Mouse (Mus musculus): ENCODE measurements around the gene Btbd16. TPM values are rescaled to one million over a fixed set of nuclear protein-coding genes. Genes with fewer than 3 reads are reported as not detected.

Btbd16 gene
- not detected in 2 replicates for polyA plus RNA-seq (2014; fragmentation: Nextera tagmentation; extraction: Ambion mirVana)

DNA sequence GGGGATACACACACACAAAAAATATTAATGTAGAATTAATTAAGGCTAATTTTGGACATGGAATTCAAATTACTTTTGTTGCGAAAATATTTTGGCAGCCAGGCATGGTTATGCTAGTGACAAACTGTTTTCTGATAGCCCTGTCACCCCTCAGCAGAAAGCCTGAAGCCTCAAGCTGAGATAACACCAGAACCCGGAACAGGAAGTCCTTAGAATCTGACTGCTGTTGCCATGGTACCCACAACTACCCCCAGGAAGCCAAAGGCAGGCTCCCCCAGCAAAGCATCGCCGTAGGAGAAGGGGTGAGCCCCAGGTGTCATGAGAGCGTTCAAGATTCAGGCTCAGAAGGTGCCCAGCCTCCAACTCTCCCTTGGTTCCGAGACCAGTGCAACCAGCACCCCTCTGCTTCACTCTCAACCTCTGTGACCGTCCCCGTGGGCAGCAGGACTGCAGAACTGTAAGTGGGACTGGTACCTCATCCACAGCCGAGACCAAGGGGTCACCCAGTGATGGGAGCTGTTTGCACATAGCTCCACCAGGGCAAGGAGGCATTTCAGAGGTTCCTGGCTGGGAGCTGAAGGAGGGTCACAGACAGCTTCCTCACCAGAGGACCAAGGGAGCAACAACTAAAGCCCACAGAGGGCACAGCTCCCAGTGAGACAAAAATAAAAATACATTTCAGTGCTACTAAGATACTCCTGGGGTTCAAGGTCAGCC is at the start of gene Btbd16:
TSS of gene Btbd16 (plus strand) at position 156 of the 717 bp plus-strand sequence.
- Histone ChIP-seq H3K9me3 (ENCODE audit: control insufficient read depth, low read length) (no peaks in the 10 kb centered on the region), H3K4me1 (ENCODE audit: control insufficient read depth, insufficient read depth, low read length) (no peaks in the 10 kb centered on the region), H3K36me3 (ENCODE audit: control insufficient read depth, insufficient read depth, low read length) (no peaks in the 10 kb centered on the region), H3K4me3 (ENCODE audit: low read length) (no peak within 1 kb of the TSS), H3K9ac (ENCODE audit: low read depth, low read length) (no peak within 1 kb of the TSS), H3K27me3 (ENCODE audit: control insufficient read depth, insufficient read depth, low read length) (no peaks in the 10 kb centered on the region), H3K4me2 (replicated peaks; ENCODE audit: low read depth, low read length) (no peak within 1 kb of the TSS), H3K27ac (ENCODE audit: low read depth, low read length) (no peak within 1 kb of the TSS)
- no peak for ATAC-seq (ENCODE audit: low FRiP score, low TSS enrichment)
- 59% methylated on average over 9 of the region's 9 CpGs for WGBS

DNA sequence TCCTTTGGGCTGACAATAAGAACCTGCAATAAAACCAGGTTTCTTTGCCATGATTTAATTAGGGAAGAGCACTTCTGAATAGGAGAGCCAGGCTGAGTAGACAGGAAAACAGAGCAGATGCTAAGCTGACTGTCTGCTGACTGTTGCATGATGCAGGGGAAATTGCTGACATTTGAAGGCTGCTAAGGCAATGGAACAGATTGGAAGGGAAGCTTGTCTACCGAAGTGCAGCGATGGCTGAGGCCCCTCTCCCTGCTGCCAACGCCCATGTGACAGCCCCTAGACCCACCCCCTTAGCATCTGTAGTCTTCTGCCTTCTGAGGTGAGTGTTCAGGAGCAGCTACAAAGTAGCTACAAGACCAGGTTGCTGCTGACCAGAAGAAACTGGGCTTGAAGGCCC is 47.7 kb upstream of the Btbd16 start:
- Histone ChIP-seq H3K4me2 (replicated peaks; ENCODE audit: low read depth, low read length) (no peak overlapping the region), H3K27me3 (ENCODE audit: control insufficient read depth, insufficient read depth, low read length) (no peaks in the 10 kb centered on the region), H3K4me3 (ENCODE audit: low read length) (no peak overlapping the region), H3K9ac (ENCODE audit: low read depth, low read length) (no peak overlapping the region), H3K36me3 (ENCODE audit: control insufficient read depth, insufficient read depth, low read length) (peaks cover 28% of the 10 kb centered on the region), H3K4me1 (ENCODE audit: control insufficient read depth, insufficient read depth, low read length) (peaks cover 21% of the 10 kb centered on the region), H3K9me3 (ENCODE audit: control insufficient read depth, low read length) (no peaks in the 10 kb centered on the region), H3K27ac (ENCODE audit: low read depth, low read length) (no peak overlapping the region; the same call in 1 of the 2 replicates)
- ATAC-seq (ENCODE audit: low FRiP score, low TSS enrichment), result no peak
- WGBS, result 72% methylated on average over 3 of the region's 3 CpGs

DNA sequence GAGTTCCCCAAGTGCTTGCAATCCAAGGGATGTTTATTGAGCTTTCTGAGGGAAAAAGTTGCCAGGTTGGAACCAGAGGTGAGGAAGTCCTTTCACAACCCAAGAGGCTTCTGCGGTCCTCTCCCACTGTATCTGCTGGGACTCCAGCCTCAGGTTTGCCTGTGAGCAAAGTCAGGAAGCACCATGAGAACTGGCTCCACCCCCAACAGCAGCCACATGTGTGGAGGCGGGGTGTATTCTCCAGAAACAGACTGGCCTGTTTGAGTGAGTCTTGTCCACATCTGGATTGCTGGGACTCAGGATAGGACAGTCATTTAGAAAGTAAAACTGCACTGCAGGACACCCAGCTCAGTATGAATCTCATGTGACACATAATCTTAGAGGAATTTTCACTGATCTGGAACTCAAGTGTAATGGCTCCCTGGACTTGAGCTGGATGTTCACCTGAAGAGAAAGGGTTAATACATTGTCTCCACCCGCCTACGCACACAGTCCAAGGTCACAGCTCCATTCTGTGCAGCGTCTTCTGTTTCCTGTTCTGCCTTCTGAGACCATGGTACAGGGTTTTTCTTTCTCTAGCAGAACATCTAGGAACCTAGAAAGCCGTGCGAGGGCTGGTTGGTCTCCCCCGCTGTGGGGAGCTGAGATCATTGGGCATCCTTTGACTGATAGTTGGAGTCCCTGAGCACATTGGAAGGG is 47.0 kb upstream of the Btbd16 start:
- Histone ChIP-seq H3K27ac (ENCODE audit: low read depth, low read length) (peak overlapping the region; percentile 71; the same call in 1 of the 2 replicates), H3K36me3 (ENCODE audit: control insufficient read depth, insufficient read depth, low read length) (peaks cover 30% of the 10 kb centered on the region), H3K9ac (ENCODE audit: low read depth, low read length) (no peak overlapping the region), H3K9me3 (ENCODE audit: control insufficient read depth, low read length) (no peaks in the 10 kb centered on the region), H3K4me2 (replicated peaks; ENCODE audit: low read depth, low read length) (no peak overlapping the region; the same call in 1 of the 2 replicates), H3K4me1 (ENCODE audit: control insufficient read depth, insufficient read depth, low read length) (peaks cover 14% of the 10 kb centered on the region), H3K27me3 (ENCODE audit: control insufficient read depth, insufficient read depth, low read length) (no peaks in the 10 kb centered on the region), H3K4me3 (ENCODE audit: low read length) (no peak overlapping the region)
- ATAC-seq (ENCODE audit: low FRiP score, low TSS enrichment), result no peak
- WGBS, result 35% methylated on average over 8 of the region's 8 CpGs

DNA sequence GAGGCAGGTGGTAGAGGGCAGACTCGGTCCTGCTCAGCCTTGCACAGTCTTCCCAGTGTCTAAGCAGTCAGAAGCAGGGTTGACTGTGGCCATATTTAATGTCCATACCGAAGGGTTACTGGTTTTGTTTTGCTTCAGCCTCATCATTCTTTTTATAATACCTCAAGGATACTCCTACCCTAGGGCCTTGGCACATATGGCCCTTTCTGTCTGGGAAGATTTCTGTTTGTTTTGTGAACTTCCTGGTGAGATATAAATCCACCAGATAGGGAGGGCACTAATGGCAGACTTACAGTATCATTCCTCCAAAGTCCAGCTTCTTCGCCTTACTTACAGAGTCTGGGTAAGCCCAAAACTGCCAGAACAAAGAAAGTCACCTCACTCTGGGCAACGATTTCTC is 46.3 kb upstream of the Btbd16 start:
- Histone ChIP-seq H3K4me2 (replicated peaks; ENCODE audit: low read depth, low read length) (no peak overlapping the region; the same call in 1 of the 2 replicates), H3K4me1 (ENCODE audit: control insufficient read depth, insufficient read depth, low read length) (peaks cover 16% of the 10 kb centered on the region), H3K36me3 (ENCODE audit: control insufficient read depth, insufficient read depth, low read length) (peaks cover 30% of the 10 kb centered on the region), H3K4me3 (ENCODE audit: low read length) (no peak overlapping the region), H3K9ac (ENCODE audit: low read depth, low read length) (no peak overlapping the region), H3K9me3 (ENCODE audit: control insufficient read depth, low read length) (no peaks in the 10 kb centered on the region), H3K27me3 (ENCODE audit: control insufficient read depth, insufficient read depth, low read length) (no peaks in the 10 kb centered on the region), H3K27ac (ENCODE audit: low read depth, low read length) (peak overlapping the region; percentile 71; the same call in 1 of the 2 replicates)
- WGBS, result 78% methylated on average over 4 of the region's 4 CpGs
- no peak for ATAC-seq (ENCODE audit: low FRiP score, low TSS enrichment)

DNA sequence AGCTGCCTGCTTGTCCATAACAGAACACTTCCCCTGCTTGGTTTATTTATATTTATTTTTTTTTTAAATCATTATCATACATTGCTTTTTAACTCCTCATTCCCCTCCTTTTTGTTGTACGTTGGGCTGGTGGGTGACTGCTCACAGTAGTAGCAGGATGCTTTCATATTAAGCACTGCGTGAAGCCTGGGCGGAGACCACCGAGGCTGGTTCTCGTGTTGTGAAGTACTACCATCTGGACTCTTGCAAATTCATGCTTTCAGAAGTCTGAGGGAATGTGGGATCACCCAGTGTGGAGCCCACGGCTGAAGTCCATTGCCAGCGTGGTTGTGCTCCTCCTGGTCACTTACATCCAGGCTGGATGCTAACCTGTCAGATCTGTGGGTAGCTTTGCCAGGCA is 42.1 kb upstream of the Btbd16 start:
- Histone ChIP-seq H3K4me3 (ENCODE audit: low read length) (no peak overlapping the region), H3K27ac (ENCODE audit: low read depth, low read length) (no peak overlapping the region)
- no peak for ATAC-seq (ENCODE audit: low FRiP score, low TSS enrichment)

DNA sequence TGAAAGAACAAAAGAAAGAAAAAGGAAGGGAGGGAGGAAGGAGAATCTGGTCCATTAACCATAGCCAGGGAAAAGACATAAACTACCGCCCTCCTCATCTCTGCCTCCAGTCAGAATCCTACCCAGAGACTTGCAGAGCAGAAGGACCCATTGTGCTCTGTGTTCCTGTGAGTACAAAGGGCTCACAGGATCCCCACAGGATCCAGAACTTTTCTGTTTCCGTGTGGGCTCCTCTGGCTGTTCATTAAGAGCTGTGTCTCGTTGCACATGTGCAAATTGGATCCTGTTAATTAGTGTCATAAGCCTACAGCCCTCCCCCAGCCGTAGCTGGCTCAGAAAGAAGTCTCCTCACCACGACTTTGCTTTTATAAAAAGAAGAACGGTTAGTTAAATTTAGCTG is 41.0 kb upstream of the Btbd16 start:
- Histone ChIP-seq H3K27ac (ENCODE audit: low read depth, low read length) (peak overlapping the region; percentile 42; the same call in 1 of the 2 replicates), H3K27me3 (ENCODE audit: control insufficient read depth, insufficient read depth, low read length) (no peaks in the 10 kb centered on the region), H3K4me1 (ENCODE audit: control insufficient read depth, insufficient read depth, low read length) (0 out of 2 replicates have a peak, but pooled peaks cover 6% of the 10 kb centered on the region), H3K9ac (ENCODE audit: low read depth, low read length) (no peak overlapping the region), H3K9me3 (ENCODE audit: control insufficient read depth, low read length) (no peaks in the 10 kb centered on the region), H3K4me2 (replicated peaks; ENCODE audit: low read depth, low read length) (no peak overlapping the region), H3K4me3 (ENCODE audit: low read length) (no peak overlapping the region), H3K36me3 (ENCODE audit: control insufficient read depth, insufficient read depth, low read length) (peaks cover 54% of the 10 kb centered on the region)
- 58% methylated on average over 6 of the region's 6 CpGs for WGBS
- no peak for ATAC-seq (ENCODE audit: low FRiP score, low TSS enrichment)

More for the DNA sequence above, 42.1 kb upstream of the Btbd16 start:
- WGBS, result 89% methylated on average over 7 of the region's 7 CpGs
- Histone ChIP-seq H3K4me2 (replicated peaks; ENCODE audit: low read depth, low read length) (no peak overlapping the region), H3K36me3 (ENCODE audit: control insufficient read depth, insufficient read depth, low read length) (peaks cover 51% of the 10 kb centered on the region), H3K9me3 (ENCODE audit: control insufficient read depth, low read length) (no peaks in the 10 kb centered on the region), H3K4me1 (ENCODE audit: control insufficient read depth, insufficient read depth, low read length) (peaks cover 15% of the 10 kb centered on the region), H3K27me3 (ENCODE audit: control insufficient read depth, insufficient read depth, low read length) (no peaks in the 10 kb centered on the region), H3K9ac (ENCODE audit: low read depth, low read length) (no peak overlapping the region)

DNA sequence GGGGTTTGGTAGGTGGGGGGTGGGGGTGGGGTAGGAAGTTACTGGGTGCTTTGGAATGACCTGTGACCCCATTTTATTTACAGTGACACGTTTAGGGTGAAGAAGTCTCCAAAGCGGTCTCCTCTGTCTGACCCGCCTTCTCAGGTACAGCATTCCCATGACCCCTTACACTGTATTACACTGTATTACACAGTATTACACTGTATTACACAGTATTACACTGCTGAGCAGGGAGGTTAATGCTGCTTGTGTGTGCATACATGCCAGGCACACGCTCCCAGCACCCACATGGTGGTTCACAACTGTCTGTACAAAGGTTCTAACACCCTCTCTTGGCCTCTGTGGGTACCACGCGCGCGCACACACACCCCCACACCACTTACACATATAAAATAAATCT is 40.4 kb upstream of the Btbd16 start:
- Histone ChIP-seq H3K4me1 (ENCODE audit: control insufficient read depth, insufficient read depth, low read length) (0 out of 2 replicates have a peak, but pooled peaks cover 6% of the 10 kb centered on the region), H3K4me2 (replicated peaks; ENCODE audit: low read depth, low read length) (no peak overlapping the region), H3K9ac (ENCODE audit: low read depth, low read length) (no peak overlapping the region), H3K27me3 (ENCODE audit: control insufficient read depth, insufficient read depth, low read length) (no peaks in the 10 kb centered on the region), H3K4me3 (ENCODE audit: low read length) (no peak overlapping the region), H3K36me3 (ENCODE audit: control insufficient read depth, insufficient read depth, low read length) (peaks cover 51% of the 10 kb centered on the region), H3K9me3 (ENCODE audit: control insufficient read depth, low read length) (no peaks in the 10 kb centered on the region), H3K27ac (ENCODE audit: low read depth, low read length) (no peak overlapping the region)
- no peak for ATAC-seq (ENCODE audit: low FRiP score, low TSS enrichment)
- WGBS, result 86% methylated on average over 8 of the region's 8 CpGs

DNA sequence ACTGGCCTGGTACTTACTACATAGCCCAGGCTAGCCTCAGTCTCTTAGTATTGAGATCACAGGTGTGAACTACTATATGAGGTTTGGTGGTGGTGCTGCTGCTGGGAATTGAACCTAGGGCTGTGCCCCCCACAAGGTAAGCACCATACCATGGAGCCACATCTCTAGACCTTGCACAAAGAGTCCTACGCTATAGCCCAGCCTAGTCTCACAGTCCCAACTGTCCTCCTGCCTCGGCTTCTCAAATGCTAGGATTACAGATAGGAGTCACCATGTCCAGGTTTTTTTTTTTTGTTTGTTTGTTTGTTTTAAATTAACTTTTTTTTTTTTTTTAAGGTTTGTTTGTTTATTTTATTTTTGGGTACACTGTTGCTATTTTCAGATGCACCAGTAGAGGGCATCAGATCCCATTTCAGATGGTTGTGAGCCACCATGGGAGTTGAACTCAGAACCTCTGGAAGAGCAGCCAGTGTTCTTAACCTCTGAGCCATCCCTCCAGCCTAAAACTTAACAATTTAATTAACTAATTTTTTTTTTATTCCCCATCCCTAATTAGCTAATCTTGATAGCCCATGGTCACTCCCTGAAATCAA is 39.6 kb upstream of the Btbd16 start:
- Histone ChIP-seq H3K9ac (ENCODE audit: low read depth, low read length) (no peak overlapping the region), H3K9me3 (ENCODE audit: control insufficient read depth, low read length) (no peaks in the 10 kb centered on the region), H3K4me1 (ENCODE audit: control insufficient read depth, insufficient read depth, low read length) (0 out of 2 replicates have a peak, but pooled peaks cover 6% of the 10 kb centered on the region), H3K36me3 (ENCODE audit: control insufficient read depth, insufficient read depth, low read length) (peaks cover 50% of the 10 kb centered on the region), H3K27me3 (ENCODE audit: control insufficient read depth, insufficient read depth, low read length) (no peaks in the 10 kb centered on the region), H3K4me2 (replicated peaks; ENCODE audit: low read depth, low read length) (no peak overlapping the region), H3K4me3 (ENCODE audit: low read length) (no peak overlapping the region), H3K27ac (ENCODE audit: low read depth, low read length) (no peak overlapping the region)
- ATAC-seq (ENCODE audit: low FRiP score, low TSS enrichment), result no peak
- 92% methylated on average over 2 of the region's 2 CpGs for WGBS
